Comparison of ENCODE assay signal across 8 mouse cellular contexts in the genomic region with DNA sequence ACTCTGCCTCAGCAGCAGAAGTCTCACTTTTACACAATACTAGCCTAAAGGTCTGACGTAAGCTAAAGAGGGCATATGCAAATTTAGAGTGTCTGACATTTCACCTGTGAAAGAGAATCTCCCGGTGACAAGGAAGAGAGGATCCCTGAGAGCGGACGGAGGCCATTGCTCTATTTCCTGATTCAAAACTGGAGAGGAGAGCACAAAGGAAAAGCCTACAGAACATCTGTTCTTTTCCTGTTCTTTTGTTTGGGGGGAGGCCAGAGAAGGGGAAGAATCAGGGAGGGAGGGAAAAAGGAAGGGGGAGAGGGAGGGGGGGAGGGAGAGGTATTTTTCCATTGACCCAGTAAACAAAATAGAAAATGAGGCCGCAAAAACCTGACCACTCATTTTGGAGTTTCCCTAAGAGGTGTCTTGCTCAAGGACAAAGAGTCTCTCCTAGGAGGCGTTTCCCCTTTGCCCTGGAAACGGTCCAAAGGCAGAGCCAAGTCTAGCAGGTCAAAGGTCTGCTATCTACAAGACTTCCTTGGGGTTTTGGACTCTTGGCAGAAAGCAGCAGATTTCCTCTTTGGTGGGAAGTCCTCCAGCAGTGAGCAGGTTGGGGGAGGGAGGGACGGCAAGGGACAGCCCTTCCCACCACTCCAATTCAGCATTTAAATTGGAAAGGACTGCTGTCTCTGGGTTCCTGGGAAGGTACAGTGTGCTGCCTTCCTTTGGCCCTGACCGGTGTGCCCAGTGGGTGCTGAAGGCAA. TPM values are rescaled to one million over a fixed set of nuclear protein-coding genes. Genes with fewer than 3 reads are reported as not detected.
A peak's percentile ranks its signal among the peaks of the same experiment; 100 is the strongest.
DNase-seq lines count a peak whose midpoint lies in the region; ATAC-seq and TF ChIP-seq lines count a peak whose summit lies in the region.

No protein-coding gene starts in this region.

- peak overlapping the region; percentile 81 for H3K27ac ChIP-seq in heart, embryonic 16.5 days (ENCODE audit: low read length)
- H3K27ac ChIP-seq in liver, embryonic 12.5 days, result 0 out of 2 replicates have a peak overlapping the region, but pooled peaks have one; percentile 2
- no peak overlapping the region for H3K27ac ChIP-seq in cerebellum, adult 2 months (ENCODE audit: insufficient read depth, low read length)

- peak overlapping the region; percentile 22; the same call in 1 of the 2 replicates for H3K4me2 ChIP-seq in heart, embryonic 16.5 days (ENCODE audit: low read depth, low read length)
- no peak overlapping the region for H3K4me2 ChIP-seq in liver, embryonic 12.5 days

- no peaks in the 10 kb centered on the region; the same call in 1 of the 2 replicates for H3K4me1 ChIP-seq in heart, embryonic 16.5 days (ENCODE audit: control insufficient read depth, insufficient read depth, low read length)
- H3K4me1 ChIP-seq in liver, embryonic 12.5 days, result peaks cover 20% of the 10 kb centered on the region
- H3K4me1 ChIP-seq in cerebellum, adult 2 months (ENCODE audit: control insufficient read depth, insufficient read depth, low read length), result no peaks in the 10 kb centered on the region

- H3K9me3 ChIP-seq in heart, embryonic 16.5 days (replicated peaks; ENCODE audit: control insufficient read depth, low read length), result no peaks in the 10 kb centered on the region
- H3K9me3 ChIP-seq in liver, embryonic 12.5 days (replicated peaks), result no peaks in the 10 kb centered on the region

- TF ChIP-seq POLR2A in cerebellum, adult 2 months (IDR thresholded peaks at IDR 0.05; ENCODE audit: borderline replicate concordance, insufficient read depth, low read length), result no peak

- H3K36me3 ChIP-seq in heart, embryonic 16.5 days (ENCODE audit: control insufficient read depth, insufficient read depth), result no peaks in the 10 kb centered on the region
- H3K36me3 ChIP-seq in liver, embryonic 12.5 days, result no peaks in the 10 kb centered on the region

- peak; percentile 12 for DNase-seq in 3T3-L1 (ENCODE audit: low read depth, low spot score)
- DNase-seq in adrenal gland, adult 2 months, result peak; percentile 70
- no peak for DNase-seq in left cerebral cortex, postnatal 14 days (ENCODE audit: low spot score in 2 of 2)
- DNase-seq in cerebellum, adult 18-20 months, result no peak
- DNase-seq in cerebellum, adult 2 months, result no peak

- H3K27me3 ChIP-seq in heart, embryonic 16.5 days (ENCODE audit: control insufficient read depth, insufficient read depth, low read length), result no peaks in the 10 kb centered on the region
- H3K27me3 ChIP-seq in liver, embryonic 12.5 days (replicated peaks), result no peaks in the 10 kb centered on the region; the same call in 1 of the 2 replicates
- H3K27me3 ChIP-seq in cerebellum, adult 2 months (ENCODE audit: control insufficient read depth, insufficient read depth, low read length), result no peaks in the 10 kb centered on the region; the same call in 1 of the 2 replicates

- TF ChIP-seq CTCF in cerebellum, adult 2 months (IDR thresholded peaks at IDR 0.05; ENCODE audit: borderline replicate concordance, insufficient read depth, low read depth, low read length), result no peak

- H3K4me3 ChIP-seq in heart, embryonic 16.5 days (ENCODE audit: low read length), result no peak overlapping the region
- H3K4me3 ChIP-seq in liver, embryonic 12.5 days, result no peak overlapping the region
- H3K4me3 ChIP-seq in cerebellum, adult 2 months (replicated peaks; ENCODE audit: insufficient read depth, low read depth, low read length), result no peak overlapping the region

- intact Hi-C loops in left cerebral cortex, postnatal 14 days (cut with DNase I), result no loop called here

- ATAC-seq in heart, embryonic 16.5 days (replicated peaks; ENCODE audit: extremely low read depth, insufficient read depth, low FRiP score), result peak; percentile 82
- ATAC-seq in liver, embryonic 12.5 days, result no peak
- no peak for ATAC-seq in cerebellum, adult (ENCODE audit: insufficient number of reproducible peaks, low FRiP score, low TSS enrichment)

- no peak overlapping the region for H3K9ac ChIP-seq in heart, embryonic 16.5 days (ENCODE audit: low read length)
- H3K9ac ChIP-seq in liver, embryonic 12.5 days, result no peak overlapping the region

- WGBS in heart, embryonic 16.5 days, result 46% methylated on average over 9 of the region's 9 CpGs
- WGBS in liver, embryonic 12.5 days (ENCODE audit: insufficient replicate concordance), result 42% methylated on average over 9 of the region's 9 CpGs
- 65% methylated on average over 9 of the region's 9 CpGs for WGBS in cerebellum, adult 2 months

RNA-seq across cellular contexts. Expression of a gene that starts 54.4 kb away (rescaled TPM):
- 10 to 100 TPM in 1 of 2 experiments, 1 to 10 TPM in 1; 6.6 to 13.2 TPM for total RNA-seq in adrenal gland, adult 2 months (2021)
- polyA plus RNA-seq in adrenal gland, adult 2 months (2012; rRNA removed), result 4.6 and 5.8 TPM in 2 replicates
- 4.7 and 4.9 TPM in 2 replicates for polyA plus RNA-seq in heart, embryonic 16.5 days (2015; fragmentation: Nextera tagmentation; extraction: Ambion mirVana)
- 0.92 and 0.93 TPM in 2 replicates for polyA plus RNA-seq in liver, embryonic 12.5 days (2016; fragmentation: Nextera tagmentation; extraction: Ambion mirVana)
- 100 to 1,000 TPM; 482 to 522 TPM for total RNA-seq in left cerebral cortex, postnatal 14 days (2021)
- polyA plus RNA-seq in cerebellum, adult 2 months (2012; rRNA removed), result 16.7 and 20.2 TPM in 2 replicates

Comparison
In these comparisons a context has a peak if more than half of its experiments do, and no peak if none do; other contexts are left out.
1. DNase-seq: peak in 3T3-L1 (single experiment) and adrenal gland, adult 2 months (single experiment); none in left cerebral cortex, postnatal 14 days (0 of 2), cerebellum, adult 18-20 months (0 of 2) and cerebellum, adult 2 months (0 of 2).